Mouse (Mus musculus): ENCODE data around the gene Zbed4. TPM values are rescaled to one million over a fixed set of nuclear protein-coding genes. Genes with fewer than 3 reads are reported as not detected.
"Not testable (repeated sequence)": the region's sequence is repeated elsewhere in the genome, so short reads cannot be mapped to it uniquely, and the experiment has no call there.

The Zbed4 gene
- total RNA-seq, 2 experiments from 2014 or later: 7.2 to 9.4 TPM

DNA sequence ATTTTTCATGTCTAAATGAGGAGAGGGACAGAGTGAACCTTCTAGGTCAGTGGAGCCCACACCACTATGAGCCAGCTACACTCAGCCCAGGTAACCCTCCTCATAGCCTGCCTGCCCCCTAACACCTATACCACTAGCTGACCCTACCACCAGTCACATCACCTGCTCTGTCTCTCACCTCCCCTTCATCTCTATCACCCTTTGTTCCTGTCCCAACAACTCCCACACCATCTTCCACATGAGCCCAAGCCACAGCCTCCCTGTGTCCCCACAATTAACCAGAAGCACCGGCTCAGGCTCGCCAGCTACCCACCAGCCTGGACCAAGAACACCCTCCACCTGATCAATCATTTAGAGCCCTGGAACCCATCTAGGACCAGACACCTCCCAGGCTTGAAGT, 58.9 kb downstream of the Zbed4 start:
- no peak for DNase-seq

DNA sequence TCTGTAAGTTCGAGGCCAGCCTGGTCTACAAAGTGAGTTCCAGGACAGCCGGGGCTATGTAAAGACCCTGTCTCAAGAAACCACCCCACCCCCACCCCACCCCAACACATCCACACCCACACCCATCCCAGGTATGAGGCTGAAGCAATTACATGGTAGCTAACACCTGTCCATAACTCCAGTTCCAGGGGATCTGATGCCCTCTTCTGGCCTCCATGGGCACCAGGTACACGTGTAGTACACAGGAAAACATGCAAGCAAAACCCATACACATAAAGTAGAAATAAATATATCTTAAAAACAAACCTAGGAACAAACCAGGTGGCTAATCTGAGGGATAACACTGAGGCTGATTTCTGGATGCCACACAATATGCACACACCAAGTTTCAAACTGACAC, 61.8 kb downstream of the Zbed4 start:
- no peak for DNase-seq

DNA sequence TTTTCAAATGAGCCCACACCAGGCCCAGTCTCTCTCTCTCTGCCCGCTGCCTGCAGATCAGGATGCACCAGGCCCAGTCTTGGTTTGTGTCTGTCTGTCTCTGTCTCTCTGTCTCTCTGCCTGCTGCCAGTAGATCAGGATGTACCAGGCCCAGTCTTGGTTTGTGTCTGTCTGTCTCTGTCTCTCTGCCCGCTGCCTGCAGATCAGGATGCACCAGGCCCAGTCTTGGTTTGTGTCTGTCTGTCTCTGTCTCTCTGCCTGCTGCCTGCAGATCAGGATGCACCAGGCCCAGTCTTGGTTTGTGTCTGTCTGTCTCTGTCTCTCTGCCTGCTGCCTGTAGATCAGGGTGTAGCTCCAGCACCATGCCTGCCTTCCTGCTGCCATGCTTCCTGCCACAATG, 62.4 kb downstream of the Zbed4 start:
- not testable (repeated sequence) for DNase-seq

- no peak for DNase-seq
Observed at GRCm38 (mm10) chr15:88814411-88815047, 63.1 kb downstream of the Zbed4 start.

GRCm38 (mm10) chr15:88815196-88815700, 63.8 kb downstream of the Zbed4 start:
- DNase-seq: no peak

DNA sequence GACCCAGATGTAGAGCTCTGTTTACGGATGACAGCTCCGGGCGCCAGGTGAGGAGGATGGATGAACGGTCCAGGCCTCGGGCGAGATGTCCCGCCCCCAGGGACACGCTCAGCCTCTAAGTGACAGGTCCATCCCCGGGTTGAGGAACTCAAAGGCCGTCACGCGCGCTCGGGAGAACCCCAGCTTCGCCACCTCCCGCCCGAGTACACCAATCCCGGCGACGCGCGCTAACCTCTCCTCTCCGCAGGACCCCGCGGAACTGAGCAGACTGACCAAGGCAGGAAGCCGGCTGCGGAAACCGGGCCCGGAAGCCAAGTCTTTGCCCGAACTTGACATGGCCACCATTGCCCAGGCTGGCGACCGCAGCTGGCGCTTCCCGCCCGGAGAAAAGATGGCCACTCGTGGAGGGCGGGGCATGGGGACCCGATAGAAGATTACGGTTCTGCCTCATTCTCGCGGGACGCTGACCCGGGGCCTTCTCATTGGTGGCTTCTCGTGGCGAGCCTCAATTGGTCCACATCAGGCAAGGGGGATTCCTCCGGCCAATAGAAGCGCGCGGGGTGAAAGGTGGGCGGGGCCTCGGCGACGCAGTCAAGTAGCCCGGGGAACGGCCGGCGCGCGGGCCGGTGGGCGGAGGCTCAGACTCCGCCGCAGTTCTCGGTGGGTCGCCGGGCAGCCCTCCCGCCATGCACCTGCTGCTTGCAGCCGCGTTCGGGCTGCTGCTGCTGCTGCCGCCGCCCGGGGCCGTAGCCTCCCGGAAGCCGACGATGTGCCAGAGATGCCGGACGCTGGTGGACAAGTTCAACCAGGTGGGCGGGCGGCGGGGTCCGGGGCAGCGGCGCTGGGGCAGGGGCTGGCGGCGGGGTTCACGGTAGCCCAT, 67.8 kb downstream of the Zbed4 start, which contains the start of the genes Alg12 and Creld2:
Gene Alg12 (minus strand): TSS at position 293 of the 880 bp plus-strand sequence.
Gene Creld2 (plus strand): TSS at position 621 of the 880 bp plus-strand sequence.
- DNase-seq: peak; percentile 97

DNA sequence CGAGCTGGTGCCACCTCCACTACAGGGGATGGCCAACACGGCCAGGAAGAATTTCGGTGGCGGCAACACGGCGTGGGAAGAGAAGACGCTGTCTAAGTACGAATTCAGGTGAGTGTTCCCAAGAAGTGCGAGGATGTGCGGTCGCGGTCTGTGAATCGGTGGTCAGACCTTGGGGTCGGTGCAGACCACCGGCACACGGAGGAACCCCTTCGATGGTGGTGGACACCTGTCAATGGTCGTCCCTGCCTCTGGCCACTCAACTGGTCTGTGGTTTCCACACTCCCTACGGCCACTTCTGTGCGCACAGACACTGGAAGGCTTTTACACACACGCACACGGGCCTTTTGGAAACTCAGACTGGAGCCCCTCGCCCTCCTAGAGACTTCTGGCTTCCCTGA, 68.4 kb downstream of the Zbed4 start:
- DNase-seq: no peak

DNA sequence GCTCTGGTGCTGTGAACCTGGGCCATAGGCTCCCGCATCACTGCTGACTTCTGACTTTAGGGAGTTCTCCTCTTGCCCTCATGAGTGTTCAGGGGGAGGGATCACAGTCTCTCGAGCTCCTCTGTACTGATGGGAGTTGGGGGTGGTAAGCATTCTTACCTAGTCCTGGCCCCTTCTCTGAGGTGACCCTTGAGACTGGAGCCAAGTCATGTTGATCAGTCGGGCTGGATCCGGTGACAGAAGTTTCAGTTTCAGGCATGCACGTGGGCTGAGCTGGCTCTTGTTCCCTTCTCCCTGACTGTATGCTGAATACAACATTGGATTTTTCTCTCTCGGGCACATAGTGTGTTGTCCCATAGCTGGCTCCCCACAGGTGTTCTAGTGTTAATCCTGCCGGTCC, 69.9 kb downstream of the Zbed4 start:
- DNase-seq: no peak

- DNase-seq: no peak
Observed at GRCm38 (mm10) chr15:88822513-88822912, 71.1 kb downstream of the Zbed4 start.

- DNase-seq: no peak
Observed at GRCm38 (mm10) chr15:88823376-88823775, 71.9 kb downstream of the Zbed4 start.

DNA sequence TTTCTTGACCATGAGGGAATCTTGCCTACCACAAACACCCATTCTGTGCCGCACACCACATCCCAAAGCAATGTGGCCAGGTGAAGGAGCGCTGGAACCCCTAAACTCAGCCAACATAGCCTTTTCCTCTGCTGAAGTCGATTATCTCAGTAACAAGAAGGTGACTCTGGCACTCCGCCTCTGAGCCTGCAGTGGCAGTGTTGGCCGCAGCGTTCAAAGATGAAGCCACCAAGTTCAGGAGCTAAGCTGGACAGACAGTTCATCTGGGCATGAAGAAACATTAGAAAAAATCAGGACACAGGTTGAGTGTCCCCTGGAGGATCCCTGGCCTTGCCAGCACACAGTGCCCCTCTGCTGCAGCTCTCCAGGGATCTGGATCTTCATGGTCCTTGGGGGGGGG, 76.0 kb downstream of the Zbed4 start:
- no peak for DNase-seq

- DNase-seq: peak; percentile 67
Observed at GRCm38 (mm10) chr15:88827991-88828799, 76.7 kb downstream of the Zbed4 start.

DNA sequence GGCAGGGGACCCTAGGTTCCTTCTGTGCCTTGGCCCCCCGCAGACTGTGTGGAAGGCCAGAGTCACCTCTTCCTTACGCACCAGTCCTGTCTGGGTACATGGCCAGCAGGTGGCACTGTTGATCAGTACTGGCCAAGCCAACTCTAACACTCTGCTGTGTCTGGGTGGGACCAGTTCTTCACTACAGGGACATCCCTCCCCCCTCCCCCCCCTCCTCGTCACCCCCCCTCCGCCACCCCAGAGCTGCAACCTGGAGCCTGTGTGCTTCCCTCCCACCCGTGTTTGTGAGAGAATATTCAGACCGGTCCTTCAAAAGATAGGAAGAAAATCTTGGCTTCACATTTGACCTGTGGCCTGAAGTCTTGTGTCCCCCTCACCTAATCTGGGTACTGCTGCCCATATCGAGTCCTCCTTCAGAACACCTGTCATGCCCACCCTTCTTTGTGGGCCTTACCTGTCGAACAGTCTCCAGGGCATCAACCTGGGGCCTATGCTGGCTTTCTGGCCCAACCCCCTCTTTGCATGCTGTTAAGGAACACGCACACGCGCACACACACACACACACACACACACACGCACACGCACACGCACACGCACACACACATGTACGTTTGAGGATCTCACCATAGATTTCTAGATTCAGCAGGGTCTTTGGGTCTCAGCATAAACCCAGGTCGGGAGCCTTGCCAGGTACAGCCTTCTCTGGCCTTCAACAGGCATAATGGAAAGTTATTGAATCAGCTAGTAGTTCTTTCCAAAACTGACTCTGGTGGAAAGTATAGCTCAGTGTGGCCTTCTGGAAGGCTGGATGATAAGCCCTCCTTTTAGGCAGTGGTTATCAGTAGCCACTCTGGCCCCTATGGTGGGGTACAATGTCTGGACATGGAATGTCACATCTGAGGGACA, 77.6 kb downstream of the Zbed4 start:
- peak; percentile 94 for DNase-seq

- no peak for DNase-seq
Observed at GRCm38 (mm10) chr15:88829791-88830440, 78.5 kb downstream of the Zbed4 start.

- no peak for DNase-seq
Observed at GRCm38 (mm10) chr15:88830696-88831095, 79.2 kb downstream of the Zbed4 start.

- no peak for DNase-seq
Observed at GRCm38 (mm10) chr15:88831482-88831881, 80.0 kb downstream of the Zbed4 start.

DNA sequence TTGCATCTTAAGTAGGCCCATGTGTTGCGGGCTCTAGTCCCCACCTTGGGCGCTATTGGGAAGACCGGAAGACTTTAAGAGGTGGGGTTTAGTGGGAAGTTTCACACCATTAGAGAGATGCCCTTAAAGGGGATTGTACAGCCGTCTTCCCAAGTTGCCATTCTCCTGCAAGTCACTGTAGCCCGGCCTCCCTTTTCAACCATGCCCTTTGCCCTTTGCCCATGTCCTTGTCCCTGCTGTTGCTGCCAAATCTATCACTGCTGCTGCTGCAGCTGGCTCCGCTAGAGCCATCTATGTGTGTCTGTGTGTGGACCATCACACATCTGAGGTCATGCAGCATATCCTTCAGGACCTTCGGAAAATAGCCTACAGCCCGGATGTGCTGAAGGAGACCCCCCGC, 81.1 kb downstream of the Zbed4 start:
- DNase-seq: no peak
